ENCODE assay signal across 23 mouse cellular contexts in genomic region chr8:128549738-128550137, GRCm38 (mm10).
DNase-seq lines count a peak whose midpoint lies in the region; ATAC-seq lines count a peak whose summit lies in the region.
"Had no signal": no experiment of that assay in that cellular context is flagged by ENCODE, and none has a peak within 500 bp of the region (broad histone marks: within the 10 kb centered on the region; RNA-seq: fewer than 3 reads in every experiment).

No protein-coding gene starts in this region.

- no peak overlapping the region for H3K4me3 ChIP-seq in midbrain, embryonic 14.5 days (replicated peaks; ENCODE audit: low read depth, low read length)
- H3K4me3 ChIP-seq: embryonic facial prominence, embryonic 15.5 days; erythroblast, embryonic 14.5 days; forebrain, embryonic 10.5 days; heart, adult 2 months; heart, embryonic 15.5 days; hindbrain, embryonic 10.5 days had no signal

- H3K36me3 ChIP-seq in midbrain, embryonic 14.5 days (ENCODE audit: control insufficient read depth, insufficient read depth, low read length), result no peaks in the 10 kb centered on the region
- H3K36me3 ChIP-seq: embryonic facial prominence, embryonic 15.5 days; forebrain, embryonic 10.5 days; heart, embryonic 15.5 days; hindbrain, embryonic 10.5 days had no signal

- H3K27ac ChIP-seq in midbrain, embryonic 14.5 days (replicated peaks; ENCODE audit: low read depth, low read length), result no peak overlapping the region
- H3K27ac ChIP-seq: embryonic facial prominence, embryonic 15.5 days; forebrain, embryonic 10.5 days; heart, adult 2 months; heart, embryonic 15.5 days; hindbrain, embryonic 10.5 days; hindbrain, embryonic 14.5 days had no signal

- no peaks in the 10 kb centered on the region for H3K27me3 ChIP-seq in midbrain, embryonic 14.5 days (ENCODE audit: control insufficient read depth, insufficient read depth, low read length)
- H3K27me3 ChIP-seq: embryonic facial prominence, embryonic 15.5 days; heart, embryonic 15.5 days; Patski had no signal

- no peaks in the 10 kb centered on the region for H3K4me1 ChIP-seq in midbrain, embryonic 14.5 days (ENCODE audit: control insufficient read depth, insufficient read depth, low read length)
- H3K4me1 ChIP-seq: forebrain, embryonic 10.5 days; hindbrain, embryonic 10.5 days had no signal

- peak; percentile 82 for DNase-seq in CD4-positive, CD25-positive, alpha-beta regulatory T cell, adult 2 months (ENCODE audit: low read depth, low spot score)
- DNase-seq in T-cell, adult 2 months (ENCODE audit: low spot score), result peak; percentile 47
- no peak for DNase-seq in liver
- DNase-seq in midbrain, embryonic 14.5 days, result no peak
- no peak for DNase-seq in heart, postnatal 10 days
- DNase-seq: adrenal gland, adult 8-10 months; cerebellum, adult 11 months; cerebellum, adult 8-10 months; cerebellum, postnatal 14 days; embryo, embryonic 11 days; gastrocnemius, postnatal 14 days; heart, adult 2 months had no signal

- peak; percentile 53 for ATAC-seq in megakaryocyte, adult 5-6 weeks (ENCODE audit: poor library complexity, severe bottlenecking)
- 0 out of 2 replicates have a peak, but pooled peaks have one; percentile 3 for ATAC-seq in neutrophil, adult 5-6 weeks (ENCODE audit: extremely low read depth, insufficient number of reproducible peaks, low FRiP score, poor library complexity, severe bottlenecking)
- ATAC-seq in midbrain, embryonic 14.5 days (ENCODE audit: low FRiP score, low TSS enrichment), result no peak
- ATAC-seq: forebrain, embryonic 14.5 days; Patski had no signal

- no peak overlapping the region for H3K4me2 ChIP-seq in midbrain, embryonic 14.5 days (ENCODE audit: low read length)
- H3K4me2 ChIP-seq: embryonic facial prominence, embryonic 15.5 days; heart, embryonic 11.5 days; heart, embryonic 15.5 days; hindbrain, embryonic 14.5 days had no signal

- intact Hi-C loops in heart, postnatal 10 days (cut with DNase I), result loop anchor here (5.0 kb wide), 1 partner anchor 1357 kb away; no protein-coding TSS in a partner anchor

- no peaks in the 10 kb centered on the region for H3K9me3 ChIP-seq in midbrain, embryonic 14.5 days (ENCODE audit: control insufficient read depth, low read length)
- H3K9me3 ChIP-seq: embryonic facial prominence, embryonic 15.5 days; forebrain, embryonic 10.5 days; heart, embryonic 15.5 days; hindbrain, embryonic 10.5 days had no signal

- WGBS in midbrain, embryonic 14.5 days, result 97% methylated on average over 5 of the region's 5 CpGs

- no peak overlapping the region for H3K9ac ChIP-seq in midbrain, embryonic 14.5 days (replicated peaks; ENCODE audit: low read length)
- H3K9ac ChIP-seq: embryonic facial prominence, embryonic 15.5 days; heart, embryonic 15.5 days; hindbrain, embryonic 14.5 days had no signal

Comparison
In these comparisons a context has a peak if more than half of its experiments do, and no peak if none do; other contexts are left out.
1. DNase-seq: peak in CD4-positive, CD25-positive, alpha-beta regulatory T cell, adult 2 months (single experiment) and T-cell, adult 2 months (single experiment); none in liver (single experiment), midbrain, embryonic 14.5 days (single experiment) and heart, postnatal 10 days (0 of 2).